Mouse (Mus musculus): ENCODE measurements around the gene Rpl9-ps1.

- no peak for TF ChIP-seq CTCF (IDR thresholded peaks at IDR 0.05; ENCODE audit: extremely low read depth, insufficient read depth, insufficient read length, insufficient replicate concordance)
- no peak for TF ChIP-seq POLR2A (IDR thresholded peaks at IDR 0.05; ENCODE audit: low read depth, low read length)
Observed at GRCm38 (mm10) chr11:83646356-83647149, 1.1 kb upstream of the Rpl9-ps1 start.
